Mouse (Mus musculus): Measurements from ENCODE around the gene Psmd11. TPM values are rescaled to one million over a fixed set of nuclear protein-coding genes. Genes with fewer than 3 reads are reported as not detected.
"Not testable (repeated sequence)": the region's sequence is repeated elsewhere in the genome, so short reads cannot be mapped to it uniquely, and the experiment has no call there.

Psmd11 gene
- polyA plus RNA-seq (2016; fragmentation: Nextera tagmentation; extraction: Ambion mirVana) = 228 and 233 TPM in 2 replicates

DNA sequence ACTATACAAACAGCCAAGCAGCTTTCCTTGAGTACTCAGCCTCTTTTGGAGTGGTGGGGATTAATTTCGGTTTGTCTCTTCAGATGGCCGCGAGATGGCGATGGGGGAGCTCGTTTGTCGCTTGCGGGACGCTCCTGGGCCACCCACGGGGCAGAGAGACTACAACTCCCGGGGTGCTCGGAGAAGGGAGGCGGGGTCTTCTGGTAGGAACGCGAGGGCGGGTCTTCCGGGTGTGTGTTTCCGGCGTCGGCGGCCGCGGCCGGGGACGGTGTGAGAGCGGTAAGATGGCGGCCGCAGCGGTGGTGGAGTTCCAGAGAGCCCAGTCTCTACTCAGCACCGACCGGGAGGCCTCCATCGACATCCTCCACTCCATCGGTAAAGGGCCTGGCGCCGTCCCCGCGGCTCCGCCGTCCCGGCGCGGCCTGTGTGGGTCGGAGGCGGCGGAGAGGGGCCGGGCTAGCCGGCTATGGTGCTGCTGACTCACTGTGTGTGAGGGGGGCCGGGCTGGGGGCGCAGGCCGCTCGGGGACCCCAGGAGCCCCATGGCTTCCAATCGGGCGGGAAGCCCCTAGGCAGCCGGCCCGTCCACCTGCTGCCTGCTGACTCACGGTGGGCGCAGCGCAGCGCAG, at the start of gene Psmd11:
Gene Psmd11, plus strand, starts transcription at position 235 of the 628 bp plus-strand sequence.
- Histone ChIP-seq H3K27me3 (replicated peaks) (no peaks in the 10 kb centered on the region), H3K4me3 (peak within 1 kb of the TSS; percentile 88), H3K27ac (peak within 1 kb of the TSS; percentile 83), H3K4me1 (peaks cover 15% of the 10 kb centered on the region), H3K9ac (peak within 1 kb of the TSS; percentile 95), H3K9me3 (replicated peaks) (no peaks in the 10 kb centered on the region), H3K36me3 (peaks cover 22% of the 10 kb centered on the region), H3K4me2 (peak within 1 kb of the TSS; percentile 77)
- WGBS (ENCODE audit: insufficient replicate concordance) = under 1% methylated on average over 56 of the region's 58 CpGs
- ATAC-seq = peak; percentile 98

DNA sequence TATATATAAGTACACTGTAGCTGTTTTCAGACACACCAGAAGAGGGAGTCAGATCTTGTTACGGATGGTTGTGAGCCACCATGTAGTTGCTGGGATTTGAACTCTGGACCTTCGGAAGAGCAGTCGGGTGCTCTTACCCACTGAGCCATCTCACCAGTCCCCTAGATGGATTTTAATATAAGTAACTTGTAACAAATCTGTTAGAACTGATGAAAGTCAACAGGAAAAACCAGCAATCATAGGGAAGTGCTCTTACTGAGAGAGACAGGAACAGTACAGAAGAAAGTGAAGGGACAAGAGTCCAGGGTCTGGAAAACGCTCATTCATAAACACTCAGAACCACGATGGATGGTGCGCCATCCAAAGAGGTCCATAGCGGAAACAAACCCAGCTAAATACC, 49.2 kb upstream of the Psmd11 start:
- WGBS (ENCODE audit: insufficient replicate concordance) = 89% methylated on average over 7 of the region's 7 CpGs
- H3K27ac ChIP-seq; H3K27me3 ChIP-seq (replicated peaks): not testable (repeated sequence)

DNA sequence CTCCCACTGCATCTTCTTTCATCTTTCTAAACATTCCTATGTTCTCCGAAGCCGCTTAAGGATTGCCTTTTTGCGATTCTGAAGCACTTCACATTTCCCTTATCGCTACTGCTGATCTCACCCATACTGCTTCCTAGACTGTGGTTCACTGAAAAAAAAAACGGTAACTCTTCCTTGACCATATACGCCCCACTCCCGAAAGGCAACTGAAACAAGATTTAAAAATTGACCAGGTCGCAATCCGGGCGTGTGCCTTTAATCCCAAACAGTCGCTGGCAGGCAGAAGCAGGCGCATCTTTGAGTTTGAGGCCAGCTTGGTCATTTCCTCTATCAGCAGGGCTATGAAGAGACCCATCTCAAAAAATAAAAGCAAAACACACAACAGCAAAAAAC, 45.8 kb upstream of the Psmd11 start:
- Histone ChIP-seq H3K36me3 (peaks cover 34% of the 10 kb centered on the region), H3K9me3 (replicated peaks) (no peaks in the 10 kb centered on the region), H3K4me3 (peak overlapping the region; percentile 96), H3K4me2 (peak overlapping the region; percentile 77), H3K4me1 (peaks cover 46% of the 10 kb centered on the region), H3K27me3 (replicated peaks) (no peaks in the 10 kb centered on the region; the same call in 1 of the 2 replicates), H3K9ac (peak overlapping the region; percentile 98), H3K27ac (peak overlapping the region; percentile 96)
- peak; percentile 25; the same call in 1 of the 2 replicates for ATAC-seq
- WGBS (ENCODE audit: insufficient replicate concordance) = 1% methylated on average over 12 of the region's 12 CpGs

More for the DNA sequence above, 49.2 kb upstream of the Psmd11 start:
- ATAC-seq; H3K9me3 ChIP-seq (replicated peaks); H3K9ac ChIP-seq; H3K4me2 ChIP-seq; H3K4me3 ChIP-seq: not testable (repeated sequence)
- Histone ChIP-seq H3K4me1 (peaks cover 33% of the 10 kb centered on the region), H3K36me3 (peaks cover 11% of the 10 kb centered on the region)

DNA sequence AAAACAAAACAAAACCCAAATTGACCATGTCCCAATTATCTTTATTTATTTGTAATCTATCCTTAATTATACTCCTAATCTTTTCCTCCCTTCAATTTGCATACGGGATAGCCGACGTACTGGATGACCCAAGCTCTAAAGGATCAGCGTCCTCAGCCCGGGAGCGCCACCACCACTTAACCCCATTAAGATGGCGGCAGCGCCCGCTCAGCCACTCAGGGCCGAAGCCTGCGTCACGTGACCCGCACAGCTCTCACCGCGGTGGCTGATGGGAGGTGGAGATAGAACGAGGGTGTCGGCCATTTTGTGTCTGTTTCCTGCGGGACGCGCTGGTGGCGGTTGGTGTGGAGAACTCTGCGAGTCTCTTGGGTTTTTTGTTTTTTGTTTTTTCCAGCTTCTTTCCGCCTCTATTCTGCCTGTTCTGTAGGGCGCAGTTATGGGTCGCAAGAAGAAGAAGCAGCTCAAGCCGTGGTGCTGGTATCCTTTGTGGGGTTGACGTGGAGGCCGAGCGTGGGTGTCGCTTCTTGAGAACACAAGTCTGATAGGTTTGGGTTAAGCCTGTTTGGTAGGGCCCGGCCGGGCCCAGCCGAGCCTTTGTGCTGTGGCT, 45.3 kb upstream of the Psmd11 start, which contains the start of gene Zfp207:
Gene Zfp207, plus strand, starts transcription at position 261 of the 607 bp plus-strand sequence.
- peak within 1 kb of the TSS; percentile 98 for H3K9ac ChIP-seq
- peak within 1 kb of the TSS; percentile 89 for H3K4me2 ChIP-seq
- H3K4me1 ChIP-seq = peaks cover 49% of the 10 kb centered on the region
- peak within 1 kb of the TSS; percentile 96 for H3K4me3 ChIP-seq
- peaks cover 39% of the 10 kb centered on the region for H3K36me3 ChIP-seq
- H3K9me3 ChIP-seq (replicated peaks) = no peaks in the 10 kb centered on the region
- under 1% methylated on average over 33 of the region's 33 CpGs for whole genome bisulfite sequencing (ENCODE audit: insufficient replicate concordance)
- ATAC-seq = peak; percentile 89
- H3K27me3 ChIP-seq (replicated peaks) = no peaks in the 10 kb centered on the region; the same call in 1 of the 2 replicates
- H3K27ac ChIP-seq = peak within 1 kb of the TSS; percentile 96

DNA sequence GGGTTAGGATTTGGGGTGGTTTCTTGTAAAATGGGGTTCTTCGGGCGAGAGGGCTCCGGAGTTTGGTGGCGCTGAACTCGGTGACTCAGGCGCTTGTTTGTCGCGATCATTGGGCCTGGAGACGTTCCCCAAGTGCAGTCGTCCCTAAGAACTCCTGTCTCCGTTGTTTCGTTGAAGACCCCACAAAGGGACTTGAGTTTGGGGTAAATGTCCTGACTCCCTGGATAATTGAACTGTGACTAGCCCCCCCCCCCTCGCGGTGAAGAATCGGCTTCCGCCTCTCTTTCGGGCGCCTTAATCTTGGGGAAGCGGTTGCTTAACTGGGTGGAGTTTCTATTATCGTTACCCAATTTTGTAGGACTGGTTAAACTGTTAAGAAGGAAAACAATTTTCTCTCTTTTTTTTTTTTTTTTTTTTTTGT, 44.8 kb upstream of the Psmd11 start:
- peaks cover 45% of the 10 kb centered on the region for H3K4me1 ChIP-seq
- peaks cover 45% of the 10 kb centered on the region for H3K36me3 ChIP-seq
- peak overlapping the region; percentile 98 for H3K9ac ChIP-seq
- ATAC-seq = peak; percentile 53
- no peaks in the 10 kb centered on the region for H3K9me3 ChIP-seq (replicated peaks)
- WGBS (ENCODE audit: insufficient replicate concordance) = under 1% methylated on average over 20 of the region's 20 CpGs
- H3K4me2 ChIP-seq = peak overlapping the region; percentile 20; the same call in 1 of the 2 replicates
- H3K27ac ChIP-seq = peak overlapping the region; percentile 96
- H3K27me3 ChIP-seq (replicated peaks) = no peaks in the 10 kb centered on the region; the same call in 1 of the 2 replicates
- peak overlapping the region; percentile 96 for H3K4me3 ChIP-seq

DNA sequence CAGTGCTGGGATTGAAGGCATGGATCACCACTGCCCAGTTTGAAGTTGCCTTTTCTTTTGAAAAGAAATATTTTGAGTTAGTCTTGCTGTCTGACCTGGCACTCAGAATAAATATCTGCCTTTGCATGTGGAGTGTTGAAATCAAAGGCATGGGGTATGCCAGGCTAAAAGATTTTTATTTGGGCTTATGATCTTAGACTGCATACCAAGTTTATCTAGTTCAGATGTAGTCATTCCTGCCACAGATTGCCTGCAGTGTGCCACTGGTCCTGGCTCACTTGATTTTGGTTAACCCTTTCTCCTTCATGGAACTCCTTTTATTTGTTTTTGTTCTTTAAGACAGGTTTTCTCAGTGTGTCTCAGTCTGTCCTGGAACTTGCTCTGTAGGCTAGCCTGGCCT, 44.0 kb upstream of the Psmd11 start:
- peak overlapping the region; percentile 77 for H3K27ac ChIP-seq
- ATAC-seq = no peak
- H3K4me2 ChIP-seq = peak overlapping the region; percentile 89
- peaks cover 52% of the 10 kb centered on the region for H3K36me3 ChIP-seq
- peak overlapping the region; percentile 80 for H3K9ac ChIP-seq
- no peaks in the 10 kb centered on the region; the same call in 1 of the 2 replicates for H3K27me3 ChIP-seq (replicated peaks)
- H3K9me3 ChIP-seq (replicated peaks) = no peaks in the 10 kb centered on the region
- H3K4me3 ChIP-seq = peak overlapping the region; percentile 96
- H3K4me1 ChIP-seq = peaks cover 45% of the 10 kb centered on the region

DNA sequence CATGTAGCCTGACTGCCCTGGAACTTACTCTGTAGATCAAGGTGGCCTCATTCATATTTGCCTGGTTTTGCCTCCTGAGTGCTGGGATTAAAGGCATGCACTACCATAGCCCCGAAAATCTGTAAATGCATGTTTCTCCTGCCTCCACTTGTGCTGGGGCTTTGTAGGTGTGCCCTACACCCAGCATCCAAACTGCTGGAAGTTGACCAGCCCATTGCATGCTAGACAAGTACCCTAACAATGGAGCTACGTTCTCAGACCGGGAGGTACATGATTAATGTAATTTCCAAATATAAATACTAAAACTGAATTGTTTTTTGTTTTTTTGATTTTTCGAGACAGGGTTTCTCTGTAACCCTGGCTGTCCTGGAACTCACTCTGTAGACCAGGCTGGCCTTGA, 43.4 kb upstream of the Psmd11 start:
- Histone ChIP-seq H3K9ac (peak overlapping the region; percentile 80), H3K27ac (peak overlapping the region; percentile 77), H3K4me2 (peak overlapping the region; percentile 89), H3K36me3 (peaks cover 58% of the 10 kb centered on the region), H3K4me1 (peaks cover 45% of the 10 kb centered on the region), H3K9me3 (replicated peaks) (no peaks in the 10 kb centered on the region), H3K4me3 (peak overlapping the region; percentile 96), H3K27me3 (replicated peaks) (no peaks in the 10 kb centered on the region; the same call in 1 of the 2 replicates)
- 36% methylated on average over 4 of the region's 4 CpGs for WGBS (ENCODE audit: insufficient replicate concordance)
- no peak for ATAC-seq

DNA sequence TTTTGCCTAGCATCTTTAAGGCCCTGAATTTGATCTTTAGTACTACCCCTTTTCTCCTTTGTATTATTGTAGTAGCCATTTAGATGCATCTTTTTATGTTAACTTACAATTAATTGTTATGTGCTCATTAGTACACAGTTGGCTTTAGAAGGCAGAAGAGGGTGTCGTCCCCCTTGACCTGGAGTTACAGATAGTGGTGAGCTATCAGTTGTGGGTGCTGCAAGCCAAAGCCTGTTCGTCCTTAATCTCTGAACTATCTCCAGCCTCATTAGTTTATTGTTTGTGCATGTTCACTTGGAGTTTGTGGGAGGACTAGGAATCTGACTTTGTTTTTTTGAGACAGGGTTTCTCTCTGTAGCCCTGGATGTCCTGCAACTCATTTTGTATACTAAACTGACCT, 41.6 kb upstream of the Psmd11 start:
- WGBS (ENCODE audit: insufficient replicate concordance) = 10% methylated on average over 2 of the region's 2 CpGs
- peaks cover 73% of the 10 kb centered on the region for H3K36me3 ChIP-seq
- peak overlapping the region; percentile 89 for H3K4me2 ChIP-seq
- H3K4me3 ChIP-seq = peak overlapping the region; percentile 96
- ATAC-seq = no peak
- no peaks in the 10 kb centered on the region for H3K9me3 ChIP-seq (replicated peaks)
- peaks cover 40% of the 10 kb centered on the region for H3K4me1 ChIP-seq
- no peaks in the 10 kb centered on the region for H3K27me3 ChIP-seq (replicated peaks)
- no peak overlapping the region for H3K27ac ChIP-seq
- peak overlapping the region; percentile 80; the same call in 1 of the 2 replicates for H3K9ac ChIP-seq

DNA sequence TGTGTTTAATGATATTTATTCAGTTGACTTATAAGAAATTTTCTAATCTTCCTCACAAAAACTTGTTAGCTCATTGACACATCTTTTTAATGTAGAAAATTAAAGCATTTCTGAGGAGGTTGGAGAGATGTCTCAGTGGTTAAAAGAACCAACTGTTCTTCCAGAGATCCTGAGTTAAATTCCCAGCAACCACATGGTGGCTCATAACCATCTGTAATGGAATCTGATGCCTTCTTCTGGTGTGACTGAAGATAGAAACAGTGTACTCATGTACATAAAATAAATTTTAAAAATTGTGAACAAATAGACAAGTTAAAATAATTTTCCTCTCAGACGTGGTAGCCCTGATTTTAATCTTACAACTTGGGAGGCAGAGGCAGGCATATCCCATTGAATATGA, 38.5 kb upstream of the Psmd11 start:
- ATAC-seq = no peak
- no peak overlapping the region for H3K9ac ChIP-seq
- no peak overlapping the region for H3K27ac ChIP-seq
- peaks cover 28% of the 10 kb centered on the region for H3K4me1 ChIP-seq
- H3K36me3 ChIP-seq = peaks cover 89% of the 10 kb centered on the region
- no peaks in the 10 kb centered on the region for H3K27me3 ChIP-seq (replicated peaks)
- no peak overlapping the region for H3K4me3 ChIP-seq
- WGBS (ENCODE audit: insufficient replicate concordance) = 70% methylated on average over 1 of the region's 1 CpGs
- no peak overlapping the region for H3K4me2 ChIP-seq
- no peaks in the 10 kb centered on the region for H3K9me3 ChIP-seq (replicated peaks)

DNA sequence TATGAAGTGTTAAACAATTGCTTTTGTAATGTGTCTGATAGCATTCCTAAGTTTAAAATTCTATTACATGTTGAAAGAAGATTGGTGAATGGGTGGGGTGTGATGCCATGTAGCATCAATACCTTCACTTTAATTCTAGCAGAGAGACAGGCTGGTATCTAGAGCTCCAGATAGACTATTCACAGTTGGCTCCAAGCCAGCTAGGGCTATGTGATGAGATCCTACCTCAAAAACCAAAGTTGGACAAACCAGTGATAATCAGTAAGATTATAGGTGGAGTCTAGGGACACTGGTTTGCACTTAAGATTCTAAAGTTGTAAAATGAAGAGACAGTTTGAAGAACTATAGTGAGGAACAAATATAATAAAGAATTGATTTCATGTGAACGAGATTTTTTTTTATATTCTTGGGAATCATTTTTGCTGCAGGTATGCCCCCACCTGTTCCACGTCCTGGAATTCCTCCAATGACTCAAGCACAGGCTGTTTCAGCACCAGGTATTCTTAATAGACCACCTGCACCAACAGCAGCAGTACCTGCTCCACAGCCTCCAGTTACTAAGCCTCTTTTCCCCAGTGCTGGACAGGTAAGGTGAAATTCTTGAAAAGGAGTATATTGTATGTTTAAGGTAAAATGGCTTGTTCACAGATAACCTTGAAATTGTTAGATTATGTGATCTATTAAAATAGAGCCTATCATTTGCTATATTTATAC, 36.9 kb upstream of the Psmd11 start:
- Histone ChIP-seq H3K4me1 (peaks cover 13% of the 10 kb centered on the region), H3K36me3 (peaks cover 89% of the 10 kb centered on the region), H3K4me2 (no peak overlapping the region), H3K27ac (no peak overlapping the region), H3K4me3 (no peak overlapping the region), H3K27me3 (replicated peaks) (no peaks in the 10 kb centered on the region), H3K9me3 (replicated peaks) (no peaks in the 10 kb centered on the region), H3K9ac (no peak overlapping the region)
- 89% methylated on average over 2 of the region's 2 CpGs for WGBS (ENCODE audit: insufficient replicate concordance)
- ATAC-seq = no peak

DNA sequence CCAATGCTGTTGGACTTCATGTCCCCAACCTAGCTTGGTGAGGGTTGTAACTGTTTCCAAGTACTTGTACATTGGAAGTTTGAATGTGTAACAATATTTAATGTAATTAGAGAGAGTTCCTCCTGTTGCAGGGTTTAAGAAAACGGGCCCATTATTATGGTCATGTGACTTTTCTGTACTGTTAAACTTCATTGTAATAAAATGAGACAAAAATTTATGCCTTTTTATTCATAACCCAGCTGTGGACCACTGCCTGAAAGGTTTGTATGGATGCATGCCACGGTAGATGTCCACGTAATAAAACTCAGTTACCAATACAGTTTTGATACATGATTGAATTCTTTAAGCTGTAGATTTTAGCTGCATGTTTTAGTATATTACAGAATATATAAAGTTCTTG, 32.5 kb upstream of the Psmd11 start:
- H3K36me3 ChIP-seq = peaks cover 88% of the 10 kb centered on the region
- H3K4me1 ChIP-seq = no peaks in the 10 kb centered on the region
- WGBS (ENCODE audit: insufficient replicate concordance) = 89% methylated on average over 3 of the region's 3 CpGs
- H3K4me3 ChIP-seq = no peak overlapping the region
- H3K27me3 ChIP-seq (replicated peaks) = no peaks in the 10 kb centered on the region
- H3K9ac ChIP-seq = no peak overlapping the region
- H3K4me2 ChIP-seq = no peak overlapping the region
- ATAC-seq = no peak
- H3K27ac ChIP-seq = no peak overlapping the region
- no peaks in the 10 kb centered on the region for H3K9me3 ChIP-seq (replicated peaks)

DNA sequence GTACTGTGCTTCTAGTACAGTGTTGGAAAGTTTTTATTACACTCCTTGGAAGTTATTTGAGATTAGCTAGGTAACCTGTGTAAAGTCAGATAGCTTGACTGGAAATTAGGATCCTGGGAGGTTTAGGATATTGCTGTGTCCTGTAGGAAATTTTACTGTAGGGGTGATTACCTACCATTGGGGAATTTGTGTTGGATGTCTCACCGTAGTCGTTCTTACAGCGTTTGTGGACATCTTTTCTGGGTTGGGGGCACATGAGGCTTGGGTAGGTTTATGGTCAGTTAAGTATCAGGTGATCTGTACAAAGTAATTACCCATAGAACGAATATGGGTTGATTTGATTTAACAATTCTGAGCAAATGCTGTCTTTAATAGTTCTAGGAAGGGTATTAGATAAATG, 31.8 kb upstream of the Psmd11 start:
- Histone ChIP-seq H3K9ac (no peak overlapping the region), H3K36me3 (peaks cover 87% of the 10 kb centered on the region), H3K27ac (no peak overlapping the region), H3K4me2 (no peak overlapping the region), H3K9me3 (replicated peaks) (no peaks in the 10 kb centered on the region), H3K4me1 (no peaks in the 10 kb centered on the region), H3K4me3 (no peak overlapping the region), H3K27me3 (replicated peaks) (no peaks in the 10 kb centered on the region)
- WGBS (ENCODE audit: insufficient replicate concordance) = 88% methylated on average over 4 of the region's 4 CpGs
- no peak for ATAC-seq
